Mouse (Mus musculus) 3T3-L1 (cell line): ENCODE data around the gene Ppp1r11.

Source experiments
- DNase-seq: peaks from one replicate; pipeline ENCODE4 v3.0.0-alpha.2; 2015; ENCODE audit warnings: low read depth, low spot score

Gene Ppp1r11

DNA sequence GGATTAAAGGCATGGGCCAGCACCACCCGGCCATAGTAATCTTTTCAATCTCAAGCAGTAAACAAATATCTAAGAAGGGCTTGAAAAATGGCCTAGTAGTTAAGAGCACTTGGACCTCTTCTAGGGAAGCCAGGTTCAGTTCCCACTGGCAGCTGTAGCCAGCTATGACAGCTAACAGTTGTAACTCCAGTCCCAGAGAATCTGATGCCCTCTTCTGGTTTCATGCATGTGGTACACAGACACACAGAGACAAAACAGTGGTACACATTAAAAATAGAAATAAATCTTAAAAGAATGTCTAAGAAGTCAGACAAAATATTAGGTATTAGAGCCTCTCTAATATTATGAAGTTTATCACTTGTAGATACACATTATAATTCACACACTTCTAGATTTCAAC, 9.6 kb upstream of the Ppp1r11 start:
- peak; percentile 56 for DNase-seq

DNA sequence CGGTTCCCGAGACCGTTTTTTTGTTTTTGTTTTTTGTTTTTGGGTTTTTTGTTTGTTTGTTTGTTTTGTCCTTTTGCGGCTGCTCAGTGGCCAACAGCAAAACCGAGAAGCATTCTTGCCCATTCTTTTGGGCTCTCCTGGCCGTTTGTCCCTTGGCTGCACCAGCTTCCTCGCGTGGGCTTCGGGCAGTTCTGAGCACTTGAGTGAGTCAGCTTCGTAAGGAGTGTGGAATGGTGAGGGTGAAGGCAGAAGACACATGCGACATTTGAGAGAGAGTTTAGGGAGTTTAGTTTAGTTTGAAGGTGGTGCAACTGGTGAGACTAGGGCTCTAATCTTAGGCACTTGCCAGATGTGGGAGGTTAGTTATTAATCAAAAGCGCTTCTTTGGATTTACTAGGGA, 7.3 kb upstream of the Ppp1r11 start:
- DNase-seq, result peak; percentile 43

DNA sequence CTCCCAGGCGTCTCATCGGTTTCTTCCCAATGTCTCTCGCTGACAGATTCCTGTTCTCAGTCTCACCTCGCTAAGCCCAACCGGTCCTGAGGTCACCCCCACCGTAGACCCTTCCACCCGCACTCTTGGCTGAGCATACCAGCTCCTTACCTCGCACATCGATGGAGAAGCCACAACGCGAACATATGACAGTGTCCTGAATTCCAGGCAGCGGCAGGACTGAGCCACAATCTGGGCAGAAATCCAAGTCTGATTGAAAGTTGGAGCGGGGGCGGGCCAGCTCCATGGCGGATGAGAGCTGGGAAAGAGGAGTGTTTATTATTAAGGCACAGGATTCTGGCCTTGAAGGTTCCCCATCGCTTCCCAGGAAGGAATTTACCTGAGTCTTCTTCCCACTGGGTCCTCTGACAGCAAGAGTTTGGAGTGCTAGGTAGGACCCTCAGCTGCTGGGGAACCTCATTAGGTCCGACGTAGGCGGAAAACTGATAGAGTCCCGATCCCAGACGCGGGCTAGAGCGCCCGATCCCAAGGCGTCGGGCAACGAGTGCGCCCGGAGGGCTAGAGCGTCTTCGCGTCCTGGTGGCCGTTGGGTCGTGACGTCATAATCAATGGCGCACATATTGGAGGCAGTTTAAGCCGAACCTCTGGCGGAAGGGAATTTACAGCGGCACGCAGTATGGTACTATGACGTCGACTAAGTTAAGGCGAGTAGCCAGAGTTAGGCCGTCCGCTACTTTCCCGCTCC, 6.6 kb upstream of the Ppp1r11 start, which contains the start of the genes Znrd1 and Znrd1as:
Gene Znrd1 (minus strand): TSS at position 561 of the 745 bp plus-strand sequence.
Gene Znrd1as (plus strand): TSS at position 594 of the 745 bp plus-strand sequence.
- peak; percentile 98 for DNase-seq

DNA sequence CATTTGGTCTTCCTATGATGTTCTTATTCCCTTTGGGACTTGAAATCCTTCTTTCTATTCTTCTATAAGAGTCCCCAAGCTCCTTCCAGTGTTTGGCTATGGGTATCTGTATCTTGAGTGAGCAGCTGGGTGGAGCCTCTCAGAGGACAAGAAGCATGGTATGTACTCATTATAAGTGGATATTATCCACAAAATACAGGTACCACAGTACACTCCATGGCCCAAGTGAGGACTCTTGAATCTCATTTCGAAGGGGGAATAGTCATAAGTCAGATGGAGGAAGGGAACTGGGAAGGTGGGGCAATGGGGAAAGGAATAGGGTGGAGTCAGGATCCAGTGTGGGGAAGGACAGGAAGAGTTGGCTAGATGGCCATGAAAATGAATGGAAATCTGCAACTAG, 1.5 kb upstream of the Ppp1r11 start:
- no peak for DNase-seq

DNA sequence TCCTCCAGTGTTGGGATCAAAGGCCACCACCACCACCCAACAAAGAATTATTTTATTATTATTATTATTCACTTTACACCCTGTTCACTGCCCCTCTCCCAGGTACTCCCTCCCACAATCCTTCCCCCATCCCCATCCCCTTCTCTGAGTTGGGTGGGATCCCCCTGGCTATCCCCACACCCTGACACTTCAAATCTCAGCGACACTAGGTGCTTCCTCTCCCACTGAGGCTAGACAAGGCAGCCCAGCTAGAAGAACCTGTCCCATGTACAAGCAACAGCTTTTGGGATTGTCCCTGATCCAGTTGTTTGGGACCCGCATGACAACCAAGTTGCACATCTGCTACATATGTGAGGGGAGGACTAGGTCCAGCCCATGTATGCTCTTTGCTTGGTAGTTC, 1.1 kb upstream of the Ppp1r11 start:
- no peak for DNase-seq

DNA sequence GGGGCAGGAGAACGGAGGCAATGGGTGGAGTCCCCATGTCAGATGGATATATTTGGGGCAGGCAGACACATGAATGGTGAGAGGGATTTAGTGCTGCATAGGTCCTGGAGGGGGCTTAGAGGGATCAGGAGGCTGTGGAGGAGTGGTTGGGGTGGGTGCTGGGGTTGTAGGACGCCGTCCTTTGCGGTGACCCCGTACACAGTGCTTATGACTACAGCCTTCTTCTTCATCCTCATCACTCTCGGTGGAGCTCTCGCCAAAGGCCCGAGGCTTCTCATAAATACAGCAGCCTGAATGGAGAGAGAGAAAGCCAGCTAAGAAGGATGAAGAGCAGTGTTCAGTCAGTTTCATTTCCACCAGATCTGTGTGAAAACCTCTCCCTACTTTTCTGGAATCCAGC, 2.3 kb downstream of the Ppp1r11 start:
- no peak for DNase-seq

DNA sequence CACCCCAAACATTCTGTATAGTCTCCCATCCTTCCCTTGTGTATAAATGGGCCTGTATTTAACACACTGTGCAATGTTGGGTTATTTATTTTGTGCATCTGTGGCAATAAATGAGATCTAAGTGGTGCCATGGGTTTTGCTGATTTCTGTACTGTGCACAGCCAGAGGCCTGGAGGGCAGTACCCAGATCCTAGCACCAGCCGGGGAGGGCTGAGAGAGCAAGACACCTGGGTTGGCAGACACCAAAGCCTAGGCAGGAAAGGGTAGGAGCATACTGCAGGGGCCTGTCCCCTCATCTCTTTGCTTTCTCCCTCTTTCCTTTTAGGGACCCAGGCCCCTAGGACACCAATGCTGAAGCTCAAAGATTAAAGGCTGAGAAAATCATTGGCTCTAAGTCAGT, 3.3 kb downstream of the Ppp1r11 start:
- DNase-seq, result no peak

DNA sequence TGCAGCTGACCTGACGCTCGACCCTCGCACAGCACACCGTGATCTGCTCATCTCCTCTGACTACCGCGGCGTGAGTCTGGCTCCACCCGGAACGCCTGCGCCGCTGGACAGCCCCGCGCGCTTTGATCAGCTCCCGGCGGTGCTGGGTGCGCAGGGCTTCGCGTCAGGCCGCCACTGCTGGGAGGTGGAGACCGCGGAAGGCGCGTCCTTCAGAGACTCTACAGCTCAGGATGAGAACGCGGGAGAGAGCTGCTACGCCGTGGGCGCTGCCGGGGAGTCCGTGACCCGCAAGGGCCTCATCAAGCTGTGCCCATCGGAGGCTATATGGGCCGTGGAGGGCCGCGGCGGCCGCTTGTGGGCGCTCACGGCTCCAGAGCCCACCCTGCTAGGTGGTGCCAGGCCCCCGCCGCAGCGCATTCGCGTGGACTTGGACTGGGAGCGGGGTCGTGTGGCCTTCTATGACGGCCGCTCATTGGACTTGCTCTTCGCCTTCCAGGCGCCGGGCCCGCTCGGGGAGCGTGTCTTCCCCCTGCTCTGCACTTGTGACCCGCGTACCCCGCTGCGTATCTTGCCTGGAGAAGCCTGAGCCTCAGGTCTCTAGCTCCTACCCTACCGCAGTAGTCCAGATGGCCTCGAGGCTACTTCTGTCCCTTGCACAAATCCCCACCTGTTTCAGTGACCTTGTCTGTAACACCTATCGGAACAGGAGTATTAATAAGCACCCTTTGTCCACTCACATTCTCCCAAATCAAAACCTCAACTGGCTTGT, 4.3 kb downstream of the Ppp1r11 start:
- DNase-seq, result no peak

DNA sequence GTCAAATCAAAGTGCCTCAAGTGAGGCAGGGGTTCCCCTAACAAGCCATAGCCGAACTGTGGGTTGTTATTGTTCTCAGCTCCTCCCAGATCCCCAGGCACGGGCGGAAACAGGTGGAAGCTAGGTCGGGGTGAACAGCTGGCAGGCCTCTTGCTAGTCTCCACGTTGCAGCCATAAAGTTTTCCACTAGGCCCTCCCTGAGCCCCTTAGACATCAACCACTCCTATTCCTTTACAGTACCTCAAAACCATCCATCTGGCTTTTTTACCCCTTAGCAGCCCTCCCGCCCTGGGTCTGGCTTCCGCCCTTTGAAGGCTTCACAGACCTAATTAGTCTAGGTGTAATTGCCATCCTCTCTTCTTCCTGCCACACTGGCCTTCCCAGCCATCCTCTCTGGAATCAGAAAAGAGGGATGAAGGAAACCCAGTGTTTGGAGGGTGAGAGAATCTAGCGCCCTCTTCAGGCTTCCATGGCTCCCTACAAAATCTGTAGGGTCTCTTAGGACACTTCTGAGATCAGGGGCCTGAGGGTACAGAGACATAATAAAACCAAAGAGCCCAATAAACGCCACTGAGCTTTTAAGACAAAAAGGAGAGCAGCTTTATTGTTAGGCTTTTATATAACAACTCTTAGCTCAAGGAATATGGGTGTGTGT, 7.3 kb downstream of the Ppp1r11 start:
- DNase-seq, result no peak

DNA sequence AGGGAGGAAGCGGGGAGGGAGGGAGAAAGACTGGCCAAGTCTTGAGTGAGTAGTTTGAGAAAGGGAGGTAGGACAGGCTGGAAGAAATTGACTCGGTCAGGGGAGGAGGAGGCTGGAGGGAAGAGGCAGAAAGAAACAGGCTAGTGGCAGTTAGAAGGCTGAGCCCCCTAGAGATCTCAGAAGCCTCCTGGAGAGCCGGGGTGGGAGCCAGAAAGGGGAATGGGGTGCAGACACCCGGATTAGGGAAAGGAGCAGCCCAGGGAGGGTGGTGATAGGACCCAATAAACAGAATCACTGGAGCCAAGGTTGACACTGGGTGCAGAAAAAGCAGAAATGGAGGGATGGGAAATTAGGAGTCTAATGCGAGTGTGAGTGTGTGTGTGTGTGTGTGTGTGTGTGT, 7.8 kb downstream of the Ppp1r11 start:
- DNase-seq, result no peak

DNA sequence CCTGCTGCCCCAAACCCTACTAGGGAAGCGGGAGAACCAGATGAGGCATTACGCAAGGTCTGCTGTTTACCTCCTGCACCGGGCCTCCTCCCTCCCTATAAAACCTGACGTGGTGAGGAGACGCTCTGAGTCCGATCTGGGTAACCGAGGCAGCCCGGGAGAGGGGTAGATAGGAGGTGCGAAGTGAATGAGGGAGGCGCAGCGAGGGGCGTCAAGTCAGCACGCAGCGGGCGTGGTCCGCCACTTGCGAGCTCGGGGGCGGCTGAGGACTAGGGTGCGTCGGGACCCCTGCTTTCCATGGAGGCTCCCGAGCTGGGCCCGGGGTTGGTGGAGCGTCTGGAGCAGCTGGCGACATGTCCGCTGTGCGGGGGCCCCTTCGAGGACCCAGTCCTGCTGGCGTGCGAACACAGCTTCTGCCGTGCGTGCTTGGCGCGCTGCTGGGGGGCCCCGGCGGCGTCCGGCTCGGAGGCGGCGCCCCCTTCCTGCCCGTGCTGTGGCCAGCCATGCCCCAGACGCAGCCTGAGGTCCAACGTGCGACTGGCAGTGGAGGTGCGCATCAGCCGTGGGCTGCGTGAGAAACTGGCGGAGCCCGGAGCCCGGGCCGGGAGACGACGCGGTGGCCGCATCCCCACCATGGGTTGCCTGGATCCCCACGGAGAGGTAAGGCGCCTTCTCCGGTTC, 8.6 kb downstream of the Ppp1r11 start, which contains the start of gene Rnf39:
Gene Rnf39 (plus strand): TSS at position 128 of the 681 bp plus-strand sequence.
- no peak for DNase-seq

DNA sequence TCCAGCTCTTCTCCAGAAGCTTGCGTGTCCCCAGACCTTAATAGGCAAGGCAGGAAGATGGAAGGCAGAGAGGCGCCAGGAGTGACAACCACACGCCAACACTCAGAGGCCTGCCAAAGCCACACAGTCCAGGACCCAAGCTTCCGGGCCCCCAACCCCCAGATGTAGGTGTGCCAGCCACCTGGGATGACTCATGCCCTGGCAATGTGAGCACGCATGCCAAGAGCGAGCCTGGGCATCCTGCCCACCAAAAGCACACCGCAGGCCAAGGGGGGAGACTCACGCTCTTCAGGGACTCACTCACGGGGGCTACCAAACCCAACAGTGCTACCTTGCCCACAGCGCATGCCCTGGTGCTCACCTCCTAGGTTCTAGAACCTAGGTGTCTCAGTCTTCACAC, 9.2 kb downstream of the Ppp1r11 start:
- no peak for DNase-seq

DNA sequence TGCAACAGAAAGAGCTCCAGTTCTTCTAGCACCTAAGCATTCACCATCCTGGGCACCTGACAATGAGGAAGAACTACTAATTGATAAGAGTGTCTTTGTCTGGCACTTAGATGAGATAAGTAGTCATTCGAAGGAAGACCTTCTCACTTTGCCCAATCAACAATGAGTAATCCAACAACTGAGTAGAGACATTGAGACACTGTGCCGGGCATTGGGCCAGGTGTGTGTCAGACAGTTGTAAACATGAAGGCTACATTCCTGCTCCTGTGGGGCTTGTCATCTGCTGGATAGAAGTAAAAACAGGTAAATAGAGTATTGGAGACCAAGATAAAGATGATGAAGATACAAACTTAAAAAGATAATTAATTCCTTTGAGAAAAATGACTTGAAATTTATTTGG, 13.5 kb downstream of the Ppp1r11 start:
- DNase-seq, result peak; percentile 76

DNA sequence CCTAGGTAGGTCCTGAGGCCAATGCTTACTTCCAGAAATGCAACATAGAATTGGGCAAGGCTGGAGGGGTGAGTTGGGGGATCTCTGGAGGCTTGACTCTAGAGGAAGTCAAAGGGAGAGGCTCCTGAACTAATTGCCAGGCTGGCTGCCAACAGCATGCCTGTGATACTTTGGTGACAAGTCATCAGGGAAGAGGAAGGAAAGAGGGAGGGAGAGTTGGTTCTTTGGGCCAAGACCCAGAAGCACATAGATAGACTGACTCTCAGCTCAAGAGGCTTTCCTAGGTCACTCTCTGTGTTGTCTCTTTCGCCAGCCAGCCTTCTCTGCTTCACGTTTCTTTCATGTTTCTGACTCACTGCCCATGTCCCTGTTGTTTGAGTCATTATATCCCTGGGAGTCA, 19.7 kb downstream of the Ppp1r11 start:
- DNase-seq, result peak; percentile 95

DNA sequence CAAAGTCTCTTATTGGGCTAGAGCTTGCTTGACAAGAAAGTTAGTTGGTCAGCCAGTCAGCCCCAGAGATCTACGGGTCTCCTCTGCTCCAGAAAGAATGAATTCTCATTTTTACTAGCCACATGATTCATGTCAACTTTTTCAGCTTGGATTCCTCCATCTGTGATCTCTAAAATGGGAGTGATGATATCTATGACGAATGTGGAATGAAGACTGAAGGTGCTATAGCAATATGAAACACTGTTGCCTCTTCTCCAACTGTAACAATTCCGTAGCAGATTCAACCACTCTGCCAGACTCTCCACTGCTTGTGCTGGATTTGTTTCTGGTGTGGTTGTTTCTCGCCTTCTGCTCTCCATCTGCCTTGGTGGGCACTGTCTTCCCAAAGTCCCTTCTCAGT, 20.4 kb downstream of the Ppp1r11 start:
- peak; percentile 42 for DNase-seq

DNA sequence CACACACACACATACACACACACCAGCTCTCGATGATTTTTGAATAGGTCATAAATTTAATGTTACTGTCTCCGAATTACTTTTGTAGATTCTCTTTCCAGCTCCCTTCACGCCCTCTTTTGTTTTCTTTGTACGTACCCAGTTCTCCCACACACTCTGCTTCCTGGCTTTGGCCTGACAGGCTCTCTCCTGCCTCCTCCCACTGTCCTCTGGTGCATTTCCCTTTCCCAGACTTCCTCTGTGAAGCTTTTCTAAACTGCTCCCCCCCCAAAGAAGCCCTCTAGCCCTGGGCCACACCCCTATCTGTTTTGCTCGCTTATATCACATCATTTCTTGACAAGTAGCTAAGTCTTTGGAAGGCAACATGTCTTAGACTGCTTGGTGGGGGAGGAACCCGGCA, 21.3 kb downstream of the Ppp1r11 start:
- DNase-seq, result no peak

DNA sequence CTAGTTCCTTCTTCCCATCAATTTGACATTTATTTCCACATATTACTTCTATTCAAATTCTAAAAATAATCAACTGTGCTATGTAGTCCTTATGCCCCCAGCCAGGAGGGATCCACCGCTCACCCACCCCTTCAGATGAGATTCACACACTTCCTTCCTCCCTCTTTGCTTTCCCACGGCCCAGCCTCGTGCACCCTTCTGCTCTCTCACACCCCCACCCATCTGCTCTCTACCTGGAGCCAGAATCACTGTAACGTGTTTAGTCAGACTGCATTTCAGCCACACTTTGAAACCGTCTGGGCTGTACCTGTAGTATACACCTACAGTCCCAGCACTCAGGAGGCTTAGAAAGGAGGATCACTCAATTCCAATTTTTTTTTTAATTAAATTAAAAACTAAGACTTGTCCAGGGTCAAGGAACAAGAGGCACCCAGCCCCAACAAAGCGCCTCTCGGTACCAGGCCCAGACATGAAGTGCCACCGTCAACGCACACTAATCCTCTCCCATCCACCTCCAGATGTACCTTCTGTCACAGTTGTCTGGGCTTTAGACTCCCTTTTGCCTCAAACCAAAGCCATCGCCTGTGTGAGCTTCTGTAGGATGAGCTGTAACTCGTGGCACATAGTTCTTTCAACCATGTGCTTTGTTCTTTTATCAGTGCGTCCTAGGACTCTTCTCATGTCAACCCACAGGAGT, 22.2 kb downstream of the Ppp1r11 start:
- DNase-seq, result no peak

DNA sequence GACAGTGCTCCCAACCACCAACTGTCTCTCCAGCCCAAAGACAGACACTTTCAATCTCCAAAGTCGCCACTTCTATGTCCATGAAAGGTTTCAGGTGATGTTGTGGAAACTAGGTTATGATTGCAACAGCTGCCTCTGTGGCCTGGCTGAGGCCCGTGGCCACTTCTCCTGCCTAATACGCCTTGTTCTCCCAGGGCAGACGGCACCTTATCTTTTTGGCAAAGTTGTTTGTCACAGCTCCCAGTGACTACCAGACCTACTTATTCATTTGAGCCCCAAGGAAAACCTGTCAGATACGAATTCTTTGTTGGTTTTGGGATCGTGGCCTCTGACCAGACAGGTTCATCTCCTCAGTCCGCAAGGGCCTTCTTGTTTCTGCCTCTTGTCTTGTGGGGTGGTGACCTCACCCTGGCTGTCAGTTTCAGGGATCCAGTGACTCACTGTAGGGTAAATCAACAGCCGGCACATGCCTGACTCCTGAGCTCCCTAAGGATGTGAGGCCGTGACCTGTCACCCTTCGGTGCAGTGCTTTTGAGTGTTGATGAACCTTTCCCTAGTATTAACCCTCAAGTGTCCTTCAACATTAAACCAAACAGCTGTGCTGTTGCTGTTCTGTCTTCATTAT, 23.9 kb downstream of the Ppp1r11 start:
- DNase-seq, result no peak

DNA sequence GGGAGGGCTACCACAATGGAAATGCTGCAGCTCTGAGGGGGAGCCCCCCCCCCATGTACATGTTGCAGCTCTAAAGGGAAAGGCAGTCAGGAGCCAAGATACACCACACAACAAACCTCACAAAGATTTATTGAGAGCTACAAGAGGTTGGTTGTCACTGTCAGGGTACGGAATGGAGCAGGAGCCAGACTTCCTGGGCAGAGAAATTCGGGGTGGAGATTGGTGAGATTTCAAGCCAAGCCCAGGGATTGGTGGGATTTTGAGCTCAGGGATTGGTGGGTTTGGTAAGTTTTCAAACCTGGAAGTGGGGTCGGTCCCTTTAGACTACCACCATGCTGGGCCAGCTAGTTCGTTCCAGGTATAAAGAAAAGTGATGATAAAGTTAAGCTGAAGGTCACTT, 28.1 kb downstream of the Ppp1r11 start:
- DNase-seq, result no peak

DNA sequence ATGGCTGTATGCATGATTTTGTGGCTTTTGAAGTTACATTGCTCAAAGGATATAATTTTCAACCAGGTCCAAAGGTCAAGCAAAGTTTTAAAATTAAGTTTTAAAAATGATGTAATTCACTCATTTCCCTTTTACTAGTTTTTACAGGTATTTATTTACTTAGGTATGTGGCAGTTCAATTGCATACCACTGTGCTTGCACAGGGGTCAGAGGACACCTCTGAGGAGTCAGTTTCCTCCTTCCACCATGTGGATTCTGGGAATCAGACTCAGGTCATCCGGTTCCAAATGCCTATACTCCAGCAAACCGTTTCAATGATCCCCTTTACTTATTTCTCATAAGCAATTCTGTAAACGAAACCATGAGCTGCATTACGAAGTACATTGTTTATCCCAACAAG, 28.8 kb downstream of the Ppp1r11 start:
- DNase-seq, result no peak

DNA sequence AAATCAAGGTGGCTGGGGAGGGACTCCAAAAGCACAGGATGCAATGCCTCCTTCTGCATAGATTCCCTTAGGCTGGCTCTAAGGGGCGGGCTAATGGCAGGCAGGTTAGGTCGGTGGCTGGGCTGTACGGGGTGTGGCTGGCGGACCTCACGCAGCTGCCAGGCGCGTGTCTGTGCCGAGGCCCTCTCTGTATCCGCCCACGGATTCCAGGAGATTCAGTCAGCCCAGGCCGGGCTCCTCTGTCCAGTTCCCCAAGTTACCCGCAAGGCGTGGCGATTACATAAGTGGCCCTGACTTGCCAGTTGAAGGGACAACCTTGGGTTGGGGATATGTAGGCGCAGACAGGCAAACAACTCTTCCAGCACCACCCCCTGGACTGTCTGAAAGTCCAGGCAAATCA, 31.3 kb downstream of the Ppp1r11 start:
- no peak for DNase-seq
